Mouse (Mus musculus) CD4-positive helper T cell, adult 2 months (primary cell): ENCODE measurements around the gene Ankrd60.

ENCODE experiments used
- DNase-seq: peaks from one replicate; pipeline ENCODE4 v3.0.0-alpha.2; 2012; ENCODE audit warnings: low read depth, missing footprints, low spot score

The Ankrd60 gene

DNA sequence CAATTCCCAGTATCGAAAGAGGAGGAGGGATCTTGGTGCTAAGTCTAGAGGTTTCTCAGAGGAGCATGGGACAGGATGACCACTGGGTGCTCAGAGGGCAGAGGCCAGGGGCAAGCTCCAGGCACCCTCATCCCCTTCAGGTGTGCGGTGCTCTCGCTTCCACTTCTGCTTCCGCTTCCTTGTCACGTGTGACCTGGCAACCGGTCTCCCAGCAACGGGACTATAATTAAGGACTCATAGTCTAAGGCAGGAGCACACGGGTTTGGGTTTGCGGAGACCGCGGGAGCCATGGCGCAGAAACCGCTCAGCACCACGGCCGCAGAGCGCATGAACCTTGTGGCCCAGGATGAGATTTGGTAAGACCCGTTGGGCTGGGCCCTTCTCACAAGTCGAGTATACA lies 55.8 kb downstream of the Ankrd60 start, which contains the start of gene 1700021F07Rik:
Gene 1700021F07Rik (plus strand): TSS at position 211 of the 400 bp plus-strand sequence.
- no peak for DNase-seq
